Mouse (Mus musculus) limb, embryonic 11.5 days (tissue): ENCODE results near the gene Mapk1. TPM values are rescaled to one million over a fixed set of nuclear protein-coding genes. Genes with fewer than 3 reads are reported as not detected.

Experiments
- ATAC-seq: fragments of 200-750 bp; cut with Nextera tagmentation; 2 replicates; pipeline ENCODE4 v1.8.0; 2017; ENCODE audit warnings: low read depth; ENCODE audit not compliant: insufficient number of reproducible peaks, low FRiP score, low TSS enrichment
- DNase-seq: peaks from one replicate; pipeline ENCODE4 v3.0.0-alpha.2; 2015; ENCODE audit warnings: low spot score
- H3K27ac ChIP-seq: fragments of 300-500 bp; sonication (generic); replicated peaks from 2 replicates; pipeline ENCODE4 v1.5.1; 2014; ENCODE audit warnings: low read depth, mild to moderate bottlenecking, low read length
- H3K27me3 ChIP-seq: fragments of 300-500 bp; sonication (generic); 2 replicates; pipeline ENCODE4 v1.6.1; 2014; ENCODE audit warnings: mild to moderate bottlenecking, low read length, mixed read lengths; ENCODE audit not compliant: control insufficient read depth, insufficient read depth
- H3K36me3 ChIP-seq: fragments of 300-500 bp; sonication (generic); 2 replicates; pipeline ENCODE4 v1.6.1; 2014; ENCODE audit warnings: mild to moderate bottlenecking, low read length, moderate library complexity, mixed read lengths; ENCODE audit not compliant: control insufficient read depth, insufficient read depth
- H3K4me1 ChIP-seq: fragments of 300-500 bp; sonication (generic); 2 replicates; pipeline ENCODE4 v1.6.1; 2014; ENCODE audit warnings: low read length, mixed read lengths; ENCODE audit not compliant: control insufficient read depth, insufficient read depth
- H3K4me2 ChIP-seq: fragments of 300-500 bp; sonication (generic); 2 replicates; pipeline ENCODE4 v1.6.1; 2014; ENCODE audit warnings: low read depth, mild to moderate bottlenecking, moderate library complexity; ENCODE audit not compliant: severe bottlenecking
- H3K4me3 ChIP-seq: fragments of 300-500 bp; sonication (generic); 2 replicates; pipeline ENCODE4 v1.5.1; 2014; ENCODE audit warnings: low read depth, low read length
- H3K9ac ChIP-seq: fragments of 300-500 bp; sonication (generic); 2 replicates; pipeline ENCODE4 v1.6.1; 2014; ENCODE audit warnings: mild to moderate bottlenecking, low read length
- H3K9me3 ChIP-seq: fragments of 300-500 bp; sonication (generic); 2 replicates; pipeline ENCODE4 v1.6.1; 2016; ENCODE audit warnings: low read length; ENCODE audit not compliant: control insufficient read depth
- WGBS: fragments of 180-500 bp; shearing (Covaris S2); extraction: QIAGEN DNeasy Blood & Tissue Kit; methylation state at CpG from one replicate; pipeline ENCODE4 v1.1.7; 2014; 5-methylcytosine and 5-hydroxymethylcytosine counted together
- polyA plus RNA-seq: library from polyadenylated mRNA; unstranded; fragments of >200 nt; fragmentation: Nextera tagmentation; extraction: Ambion mirVana; gene quantifications from 2 replicates; pipeline ENCODE4 v1.2.1, GENCODE M21; 2014

Mapk1 gene
- polyA plus RNA-seq, 1 experiment from 2014 or later, result 172 TPM

- ATAC-seq (no peak), DNase-seq (no peak)
- no peak overlapping the region for H3K4me3 ChIP-seq
- H3K9me3 ChIP-seq, result no peaks in the 10 kb centered on the region
- no peaks in the 10 kb centered on the region for H3K27me3 ChIP-seq
- no peak overlapping the region for H3K9ac ChIP-seq
- WGBS, result 92% methylated on average over 3 of the region's 3 CpGs
- no peak overlapping the region for H3K27ac ChIP-seq
- no peaks in the 10 kb centered on the region for H3K4me1 ChIP-seq
- no peak overlapping the region for H3K4me2 ChIP-seq
- no peaks in the 10 kb centered on the region for H3K36me3 ChIP-seq
These were observed 17.9 kb downstream of the Mapk1 start for GRCm38 (mm10) chr16:17001109-17001508.

GRCm38 (mm10) chr16:17007070-17007469, 23.9 kb downstream of the Mapk1 start:
- Histone ChIP-seq H3K36me3 (no peaks in the 10 kb centered on the region; the same call in 1 of the 2 replicates), H3K4me1 (no peaks in the 10 kb centered on the region), H3K27me3 (no peaks in the 10 kb centered on the region), H3K27ac (no peak overlapping the region), H3K4me2 (no peak overlapping the region), H3K9me3 (no peaks in the 10 kb centered on the region), H3K4me3 (no peak overlapping the region), H3K9ac (no peak overlapping the region)
- no peak for DNase-seq
- WGBS, result 88% methylated on average over 1 of the region's 1 CpGs
- ATAC-seq, result no peak

GRCm38 (mm10) chr16:17010036-17010435, 26.9 kb downstream of the Mapk1 start:
- H3K4me1 ChIP-seq, result no peaks in the 10 kb centered on the region
- no peak overlapping the region for H3K27ac ChIP-seq
- H3K4me2 ChIP-seq, result no peak overlapping the region
- no peaks in the 10 kb centered on the region; the same call in 1 of the 2 replicates for H3K36me3 ChIP-seq
- H3K9ac ChIP-seq, result no peak overlapping the region
- ATAC-seq (no peak), DNase-seq (no peak)
- no peaks in the 10 kb centered on the region for H3K9me3 ChIP-seq
- H3K4me3 ChIP-seq, result no peak overlapping the region
- 91% methylated on average over 7 of the region's 7 CpGs for WGBS
- no peaks in the 10 kb centered on the region for H3K27me3 ChIP-seq

- no peak overlapping the region for H3K4me2 ChIP-seq
- WGBS, result 97% methylated on average over 1 of the region's 1 CpGs
- DNase-seq (no peak), ATAC-seq (no peak)
- no peak overlapping the region for H3K4me3 ChIP-seq
- no peaks in the 10 kb centered on the region for H3K27me3 ChIP-seq
- no peaks in the 10 kb centered on the region for H3K9me3 ChIP-seq
- no peaks in the 10 kb centered on the region; the same call in 1 of the 2 replicates for H3K36me3 ChIP-seq
- H3K9ac ChIP-seq, result no peak overlapping the region
- H3K27ac ChIP-seq, result no peak overlapping the region
- H3K4me1 ChIP-seq, result no peaks in the 10 kb centered on the region
These were observed 29.4 kb downstream of the Mapk1 start for GRCm38 (mm10) chr16:17012583-17012982.

GRCm38 (mm10) chr16:17015111-17015852, 32.1 kb downstream of the Mapk1 start:
- H3K4me3 ChIP-seq, result no peak overlapping the region

GRCm38 (mm10) chr16:17015853-17016230, 32.7 kb downstream of the Mapk1 start:
- Histone ChIP-seq H3K4me2 (no peak overlapping the region), H3K4me3 (no peak overlapping the region), H3K9me3 (no peaks in the 10 kb centered on the region), H3K9ac (no peak overlapping the region), H3K36me3 (peaks cover 8% of the 10 kb centered on the region; the same call in 1 of the 2 replicates), H3K27me3 (no peaks in the 10 kb centered on the region), H3K4me1 (no peaks in the 10 kb centered on the region), H3K27ac (no peak overlapping the region)
- DNase-seq (no peak), ATAC-seq (no peak)
- WGBS, result 95% methylated on average over 3 of the region's 3 CpGs

More at GRCm38 (mm10) chr16:17015111-17015852, 32.1 kb downstream of the Mapk1 start:
- no peak overlapping the region for H3K9ac ChIP-seq
- H3K4me2 ChIP-seq, result no peak overlapping the region
- H3K4me1 ChIP-seq, result no peaks in the 10 kb centered on the region
- 69% methylated on average over 4 of the region's 4 CpGs for WGBS
- ATAC-seq, result no peak
- no peaks in the 10 kb centered on the region for H3K27me3 ChIP-seq
- no peak overlapping the region for H3K27ac ChIP-seq
- H3K36me3 ChIP-seq, result peaks cover 6% of the 10 kb centered on the region; the same call in 1 of the 2 replicates
- DNase-seq, result no peak
- H3K9me3 ChIP-seq, result no peaks in the 10 kb centered on the region

- H3K4me3 ChIP-seq, result no peak overlapping the region
- DNase-seq (no peak), ATAC-seq (no peak)
- H3K27me3 ChIP-seq, result no peaks in the 10 kb centered on the region
- 40% methylated on average over 6 of the region's 6 CpGs for WGBS
- H3K4me2 ChIP-seq, result no peak overlapping the region
- H3K27ac ChIP-seq, result no peak overlapping the region
- no peaks in the 10 kb centered on the region for H3K4me1 ChIP-seq
- no peaks in the 10 kb centered on the region for H3K9me3 ChIP-seq
- H3K36me3 ChIP-seq, result peaks cover 14% of the 10 kb centered on the region; the same call in 1 of the 2 replicates
- H3K9ac ChIP-seq, result no peak overlapping the region
These were observed 34.9 kb downstream of the Mapk1 start for GRCm38 (mm10) chr16:17018071-17018470.

- no peak for DNase-seq
- WGBS, result 93% methylated on average over 3 of the region's 3 CpGs
- Histone ChIP-seq H3K9ac (no peak overlapping the region), H3K4me3 (no peak overlapping the region), H3K9me3 (no peaks in the 10 kb centered on the region), H3K27me3 (no peaks in the 10 kb centered on the region), H3K36me3 (peaks cover 17% of the 10 kb centered on the region), H3K27ac (no peak overlapping the region), H3K4me2 (no peak overlapping the region), H3K4me1 (no peaks in the 10 kb centered on the region)
- no peak for ATAC-seq
These were observed 41.4 kb downstream of the Mapk1 start for GRCm38 (mm10) chr16:17024469-17025148.
